Mouse (Mus musculus): Measurements from ENCODE around the gene Armc7. TPM values are rescaled to one million over a fixed set of nuclear protein-coding genes. Genes with fewer than 3 reads are reported as not detected.
"Not testable (repeated sequence)": the region's sequence is repeated elsewhere in the genome, so short reads cannot be mapped to it uniquely, and the experiment has no call there.

Armc7 gene
- total RNA-seq, 2 experiments from 2014 or later, result 0.82 to 1.3 TPM

DNA sequence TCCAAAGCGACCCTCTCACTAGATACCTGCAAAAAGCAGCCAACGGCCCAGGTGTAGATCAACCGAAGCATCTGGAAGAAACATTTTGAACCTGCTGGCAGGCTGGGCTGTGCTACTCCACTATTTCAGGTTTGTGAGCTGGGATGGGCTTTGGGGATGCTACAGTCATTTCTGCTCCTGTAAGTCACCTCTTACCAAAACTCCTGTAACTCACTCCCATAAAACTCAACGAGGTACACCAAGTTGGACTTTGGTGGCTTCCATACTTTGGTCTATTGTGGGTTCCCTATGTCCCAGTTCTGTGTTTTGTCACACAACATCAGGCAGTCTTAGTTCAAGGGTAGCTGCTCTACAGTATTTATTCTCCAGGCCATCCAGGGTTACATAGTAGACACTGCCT, 45.6 kb downstream of the Armc7 start:
- no peak for DNase-seq (ENCODE audit: low spot score)

GRCm38 (mm10) chr11:115522238-115522637, 46.8 kb downstream of the Armc7 start:
- no peak for DNase-seq (ENCODE audit: low spot score)

GRCm38 (mm10) chr11:115522703-115523102, 47.2 kb downstream of the Armc7 start:
- DNase-seq (ENCODE audit: low spot score), result no peak

- not testable (repeated sequence) for DNase-seq (ENCODE audit: low spot score)
Measured at GRCm38 (mm10) chr11:115526446-115526845, 51.0 kb downstream of the Armc7 start.

DNA sequence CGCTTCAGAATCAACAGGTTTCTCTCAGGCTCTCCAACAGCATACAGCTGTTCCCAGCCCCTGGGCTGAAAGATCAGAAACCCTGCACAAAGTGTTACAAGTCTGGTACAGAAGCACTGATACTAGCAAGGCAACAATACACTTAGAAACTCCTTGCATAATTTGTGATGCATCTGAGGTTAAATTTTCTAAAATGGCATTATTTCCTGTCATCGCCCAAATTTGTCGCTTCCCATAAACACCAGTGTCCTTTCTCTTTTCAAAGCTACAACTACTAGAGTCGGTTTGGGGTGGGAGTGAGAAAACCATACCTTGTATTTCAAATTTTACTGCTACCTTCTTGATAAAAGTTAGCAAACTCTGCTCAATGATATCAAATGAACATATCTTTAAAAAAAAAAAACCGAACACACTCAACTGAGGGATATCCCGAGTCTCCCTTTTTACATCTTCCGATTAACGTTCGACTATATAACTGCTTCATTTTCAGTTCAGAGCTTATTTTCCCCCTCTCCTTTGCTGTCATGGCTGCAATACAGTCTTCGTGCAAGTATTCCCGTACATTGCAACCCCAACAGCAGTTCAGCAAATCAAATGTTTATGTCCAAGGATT, 59.4 kb downstream of the Armc7 start:
- DNase-seq (ENCODE audit: low spot score), result no peak

- DNase-seq (ENCODE audit: low spot score), result peak; percentile 53
Measured at GRCm38 (mm10) chr11:115535401-115536037, 60.1 kb downstream of the Armc7 start.

DNA sequence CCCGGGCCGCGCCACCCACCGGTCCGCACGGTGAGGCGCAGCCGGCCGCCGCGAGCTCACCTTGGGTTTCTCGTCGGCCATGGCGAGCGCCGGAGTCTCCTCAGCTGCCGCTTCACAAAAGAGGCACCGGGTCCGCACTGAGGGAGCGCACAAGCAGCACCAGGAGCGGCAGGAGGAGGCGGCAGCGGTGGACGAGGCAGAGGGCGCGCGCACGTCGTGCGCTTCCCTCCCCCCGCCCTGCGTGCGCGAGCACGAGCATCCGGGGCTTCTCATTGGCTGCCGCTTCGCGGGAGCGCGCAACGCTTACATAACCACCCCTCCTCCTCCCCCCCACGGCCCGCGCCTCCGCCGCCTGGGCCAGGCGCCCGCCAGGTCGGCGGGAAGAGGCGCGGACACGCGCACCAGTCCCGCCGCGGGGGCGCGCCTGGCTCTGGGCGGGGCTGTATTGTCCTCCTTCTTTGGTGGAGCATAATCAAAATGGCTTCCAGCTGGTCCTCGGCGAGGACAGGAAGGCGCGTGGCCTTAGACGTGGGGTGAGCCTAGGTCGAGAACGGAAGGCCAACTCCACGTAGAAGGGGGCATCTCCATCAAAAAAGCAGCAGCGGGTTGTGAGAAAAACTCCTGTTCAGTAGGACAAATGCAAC, 60.7 kb downstream of the Armc7 start, which contains the start of gene Sumo2:
TSS of gene Sumo2 (minus strand) at position 239 of the 644 bp plus-strand sequence.
- DNase-seq (ENCODE audit: low spot score), result peak; percentile 98

GRCm38 (mm10) chr11:115536856-115537568, 61.5 kb downstream of the Armc7 start:
- no peak for DNase-seq (ENCODE audit: low spot score)

GRCm38 (mm10) chr11:115538045-115538444, 62.6 kb downstream of the Armc7 start:
- no peak for DNase-seq (ENCODE audit: low spot score)

Small RNAs within 50 kb of the gene (microRNA-seq; reads per million reads assigned to microRNA genes)
- gene Mir3968, result not detected

Other genes with a start within 250 kb of the Armc7 start
- gene Grin2c, start 208.4 kb upstream of the Armc7 start, total RNA-seq (2021), result under 1 TPM; 0.05 to 0.14 TPM
- 1 to 10 TPM; 3.2 TPM for gene Fdxr, start 198.6 kb upstream of the Armc7 start, total RNA-seq (2021)
- 1 to 10 TPM; 4.7 to 6.0 TPM for gene Fads6, start 178.0 kb upstream of the Armc7 start, total RNA-seq (2021)
- gene Otop2, start 168.5 kb upstream of the Armc7 start, total RNA-seq (2021), result not detected
- under 1 TPM; 0.16 to 0.19 TPM for gene Ush1g, start 153.6 kb upstream of the Armc7 start, total RNA-seq (2021)
- gene Otop3, start 140.9 kb upstream of the Armc7 start, total RNA-seq (2021), result not detected
- gene Hid1, start 107.9 kb upstream of the Armc7 start, total RNA-seq (2021), result under 1 TPM; 0.81 to 0.96 TPM
- gene Cdr2l, start 93.8 kb upstream of the Armc7 start, total RNA-seq (2021), result 1 to 10 TPM; 1.2 to 1.5 TPM
- gene Mrpl58, start 71.9 kb upstream of the Armc7 start, total RNA-seq (2021), result 10 to 100 TPM; 90.3 to 95.5 TPM
- 100 to 1,000 TPM; 772 to 857 TPM for gene Atp5h, start 55.7 kb upstream of the Armc7 start, total RNA-seq (2021)
- gene Kctd2, start 55.5 kb upstream of the Armc7 start, total RNA-seq (2021), result 10 to 100 TPM; 15.9 to 17.7 TPM
- gene Trim80, start 35.1 kb upstream of the Armc7 start, total RNA-seq (2021), result not detected
- gene Slc16a5, start 13.2 kb upstream of the Armc7 start, total RNA-seq (2021), result not detected
- 1 to 10 TPM; 6.2 to 6.8 TPM for gene Nt5c, start 16.2 kb downstream of the Armc7 start, total RNA-seq (2021)
- gene Jpt1, start 38.7 kb downstream of the Armc7 start, total RNA-seq (2021), result 10 to 100 TPM; 49.7 to 52.4 TPM
- gene Sumo2, start 60.6 kb downstream of the Armc7 start, total RNA-seq (2021), result 100 to 1,000 TPM; 146 TPM
- gene Nup85, start 88.8 kb downstream of the Armc7 start, total RNA-seq (2021), result 10 to 100 TPM; 17.8 to 18.0 TPM
- gene Mrps7, start 128.3 kb downstream of the Armc7 start, total RNA-seq (2021), result 10 to 100 TPM; 73.3 to 79.3 TPM
- gene Gga3, start 128.4 kb downstream of the Armc7 start, total RNA-seq (2021), result 10 to 100 TPM; 15.4 to 18.8 TPM
- 10 to 100 TPM; 42.3 to 45.0 TPM for gene Mif4gd, start 137.3 kb downstream of the Armc7 start, total RNA-seq (2021)
- 10 to 100 TPM; 38.8 to 44.4 TPM for gene Slc25a19, start 152.6 kb downstream of the Armc7 start, total RNA-seq (2021)
- 10 to 100 TPM; 63.9 to 66.6 TPM for gene Grb2, start 232.9 kb downstream of the Armc7 start, total RNA-seq (2021)

Data from gastrocnemius, adult 18-20 months (tissue).